Mouse (Mus musculus): ENCODE data around the gene Mex3b. TPM values are rescaled to one million over a fixed set of nuclear protein-coding genes. Genes with fewer than 3 reads are reported as not detected.

Gene Mex3b
- polyA plus RNA-seq (2014; fragmentation: Nextera tagmentation; extraction: Ambion mirVana) = 47.0 and 47.4 TPM in 2 replicates

DNA sequence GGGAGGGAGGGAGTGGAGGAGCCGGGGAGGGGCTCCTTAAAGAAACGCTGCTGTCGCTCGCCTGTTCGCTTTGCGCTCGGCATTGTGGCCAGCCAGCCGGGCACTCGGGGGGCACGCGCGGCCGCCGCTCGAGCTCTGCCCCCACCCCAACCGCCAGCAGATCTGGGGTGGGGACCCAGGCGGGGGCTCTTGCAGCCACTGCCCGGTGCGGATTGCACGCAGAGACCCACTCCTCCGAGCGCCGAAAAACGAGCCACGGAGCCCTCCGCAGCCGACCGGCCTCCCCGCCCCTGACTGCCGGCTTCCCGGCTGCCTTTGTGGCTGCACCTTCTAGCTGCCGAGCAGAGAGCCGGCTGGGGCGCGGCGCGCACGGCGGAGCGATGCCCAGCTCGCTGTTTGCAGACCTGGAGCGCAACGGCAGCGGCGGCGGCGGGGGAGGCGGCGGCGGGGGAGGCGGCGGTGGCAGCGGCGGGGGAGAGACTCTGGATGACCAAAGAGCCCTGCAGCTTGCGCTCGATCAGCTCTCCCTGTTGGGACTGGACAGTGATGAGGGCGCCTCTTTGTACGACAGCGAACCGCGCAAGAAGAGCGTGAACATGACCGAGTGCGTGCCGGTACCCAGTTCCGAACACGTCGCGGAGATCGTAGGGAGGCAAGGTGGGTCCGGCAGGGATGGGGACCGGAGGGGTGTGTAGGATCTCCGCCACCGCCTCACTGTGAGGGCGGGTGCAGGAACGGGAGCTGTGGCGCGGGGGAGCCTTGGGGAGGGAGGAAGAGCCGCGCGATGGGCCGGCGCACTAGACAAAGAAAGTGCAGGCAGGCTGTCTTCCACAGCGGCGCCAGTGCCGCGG, at the start of gene Mex3b:
Gene Mex3b, plus strand, starts transcription at position 63 of the 851 bp plus-strand sequence.
- Histone ChIP-seq H3K4me1 (ENCODE audit: control insufficient read depth, insufficient read depth, low read length) (peaks cover 11% of the 10 kb centered on the region), H3K9me3 (ENCODE audit: control insufficient read depth, low read length) (no peaks in the 10 kb centered on the region), H3K27ac (replicated peaks; ENCODE audit: low read depth, low read length) (peak within 1 kb of the TSS; percentile 99), H3K36me3 (ENCODE audit: control insufficient read depth, insufficient read depth, low read length) (peaks cover 11% of the 10 kb centered on the region), H3K9ac (ENCODE audit: low read length) (peak within 1 kb of the TSS; percentile 99), H3K4me2 (ENCODE audit: low read depth, severe bottlenecking) (peak within 1 kb of the TSS; percentile 91), H3K27me3 (ENCODE audit: control insufficient read depth, insufficient read depth, low read length) (no peaks in the 10 kb centered on the region), H3K4me3 (ENCODE audit: low read depth, low read length) (peak within 1 kb of the TSS; percentile 99)
- ATAC-seq (ENCODE audit: insufficient number of reproducible peaks, low FRiP score, low TSS enrichment, low read depth) = no peak
- DNase-seq (ENCODE audit: low spot score) = peak; percentile 71
- under 1% methylated on average over 76 of the region's 87 CpGs for WGBS

DNA sequence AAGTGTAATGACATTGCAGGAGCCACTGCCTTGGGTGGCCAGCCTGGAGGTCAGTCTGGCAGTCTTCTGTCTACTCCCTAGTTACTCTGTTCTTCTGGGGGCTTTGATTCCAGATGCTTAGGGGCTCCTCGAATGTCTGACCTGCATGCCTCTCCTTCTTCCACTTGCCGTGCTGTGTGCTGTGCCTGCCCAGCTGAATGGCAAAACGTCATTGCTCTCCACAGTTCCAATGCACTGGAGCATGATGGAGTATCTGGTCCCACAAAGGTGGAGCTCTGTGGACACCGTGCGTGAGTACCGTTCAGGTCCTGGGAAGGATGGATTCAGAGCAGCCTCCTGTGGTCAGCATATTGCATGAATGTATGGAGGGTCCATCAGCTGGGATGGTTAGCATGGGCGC, 47.6 kb upstream of the Mex3b start:
- ATAC-seq (ENCODE audit: insufficient number of reproducible peaks, low FRiP score, low TSS enrichment, low read depth) (no peak), DNase-seq (ENCODE audit: low spot score) (no peak)
- Histone ChIP-seq H3K9me3 (ENCODE audit: control insufficient read depth, low read length) (no peaks in the 10 kb centered on the region), H3K4me1 (ENCODE audit: control insufficient read depth, insufficient read depth, low read length) (no peaks in the 10 kb centered on the region), H3K27ac (replicated peaks; ENCODE audit: low read depth, low read length) (no peak overlapping the region), H3K36me3 (ENCODE audit: control insufficient read depth, insufficient read depth, low read length) (no peaks in the 10 kb centered on the region), H3K9ac (ENCODE audit: low read length) (no peak overlapping the region), H3K4me2 (ENCODE audit: low read depth, severe bottlenecking) (no peak overlapping the region), H3K27me3 (ENCODE audit: control insufficient read depth, insufficient read depth, low read length) (no peaks in the 10 kb centered on the region), H3K4me3 (ENCODE audit: low read depth, low read length) (no peak overlapping the region)
- 94% methylated on average over 7 of the region's 7 CpGs for WGBS

DNA sequence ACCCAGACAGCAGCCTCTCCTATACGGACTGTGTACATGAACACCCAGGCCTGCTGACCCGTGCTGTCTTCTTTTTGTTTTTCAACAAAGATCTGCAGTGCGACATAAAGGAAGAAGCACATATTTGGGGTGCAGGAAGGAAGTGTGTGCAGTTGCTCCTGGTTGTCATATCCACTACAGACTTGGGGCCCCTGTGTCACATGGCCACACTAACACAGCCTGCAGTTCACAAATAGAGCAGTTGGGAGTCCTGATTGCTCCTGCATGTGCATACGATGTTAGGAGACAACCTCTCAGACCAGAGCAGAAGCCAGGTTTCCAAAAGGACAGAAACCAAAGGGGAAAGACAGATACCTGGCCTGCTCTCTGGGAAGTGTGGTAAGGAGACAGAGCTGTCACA, 46.5 kb upstream of the Mex3b start:
- H3K36me3 ChIP-seq (ENCODE audit: control insufficient read depth, insufficient read depth, low read length) = no peaks in the 10 kb centered on the region
- H3K9ac ChIP-seq (ENCODE audit: low read length) = no peak overlapping the region
- no peak overlapping the region for H3K4me2 ChIP-seq (ENCODE audit: low read depth, severe bottlenecking)
- H3K27ac ChIP-seq (replicated peaks; ENCODE audit: low read depth, low read length) = no peak overlapping the region
- no peak overlapping the region for H3K4me3 ChIP-seq (ENCODE audit: low read depth, low read length)
- no peak for DNase-seq (ENCODE audit: low spot score)
- H3K27me3 ChIP-seq (ENCODE audit: control insufficient read depth, insufficient read depth, low read length) = no peaks in the 10 kb centered on the region
- H3K4me1 ChIP-seq (ENCODE audit: control insufficient read depth, insufficient read depth, low read length) = no peaks in the 10 kb centered on the region
- 80% methylated on average over 4 of the region's 4 CpGs for WGBS
- H3K9me3 ChIP-seq (ENCODE audit: control insufficient read depth, low read length) = no peaks in the 10 kb centered on the region
- ATAC-seq (ENCODE audit: insufficient number of reproducible peaks, low FRiP score, low TSS enrichment, low read depth) = no peak

DNA sequence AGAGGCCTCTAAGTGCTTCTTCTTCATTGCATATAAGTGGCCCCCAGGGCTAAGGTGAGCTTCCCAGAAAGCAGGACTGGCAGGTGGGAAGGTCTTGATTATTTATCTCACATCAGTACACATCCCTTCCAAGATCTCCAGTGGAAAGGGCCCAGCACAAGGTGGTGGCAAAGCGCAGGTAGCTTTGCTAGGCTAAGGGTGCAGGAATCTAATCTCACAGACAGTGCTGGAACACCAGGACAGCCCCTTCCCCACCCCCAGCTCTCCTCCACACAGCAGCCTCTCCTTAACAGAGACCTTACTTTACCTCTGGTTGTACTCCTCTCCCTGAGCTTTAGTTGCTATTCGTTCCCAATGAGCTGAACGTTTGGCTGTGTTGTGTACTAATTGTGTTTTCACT, 45.6 kb upstream of the Mex3b start:
- H3K27me3 ChIP-seq (ENCODE audit: control insufficient read depth, insufficient read depth, low read length) = no peaks in the 10 kb centered on the region
- no peaks in the 10 kb centered on the region for H3K9me3 ChIP-seq (ENCODE audit: control insufficient read depth, low read length)
- no peak for DNase-seq (ENCODE audit: low spot score)
- H3K4me3 ChIP-seq (ENCODE audit: low read depth, low read length) = no peak overlapping the region
- 76% methylated on average over 3 of the region's 3 CpGs for WGBS
- no peak overlapping the region for H3K9ac ChIP-seq (ENCODE audit: low read length)
- no peak overlapping the region for H3K27ac ChIP-seq (replicated peaks; ENCODE audit: low read depth, low read length)
- no peak overlapping the region for H3K4me2 ChIP-seq (ENCODE audit: low read depth, severe bottlenecking)
- ATAC-seq (ENCODE audit: insufficient number of reproducible peaks, low FRiP score, low TSS enrichment, low read depth) = no peak
- no peaks in the 10 kb centered on the region for H3K4me1 ChIP-seq (ENCODE audit: control insufficient read depth, insufficient read depth, low read length)
- no peaks in the 10 kb centered on the region for H3K36me3 ChIP-seq (ENCODE audit: control insufficient read depth, insufficient read depth, low read length)

DNA sequence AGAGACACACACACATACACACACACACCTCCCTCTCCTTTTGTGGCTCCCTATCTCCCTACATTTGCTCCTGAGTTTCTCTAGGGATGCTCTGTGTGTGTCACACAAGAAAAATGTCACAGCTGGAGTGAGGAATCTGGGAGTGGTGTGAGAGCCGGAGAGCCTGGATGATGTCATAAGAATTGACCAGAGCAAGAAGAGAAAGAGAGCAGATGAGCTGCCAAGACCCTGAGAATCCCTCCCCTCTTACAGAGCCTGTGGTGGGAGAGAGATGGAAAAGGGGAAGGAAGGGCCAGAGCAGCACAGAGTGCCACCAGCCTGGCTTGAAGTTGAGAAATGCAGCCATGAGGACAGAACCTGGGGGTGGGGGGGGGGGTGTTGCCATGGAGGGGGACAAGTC, 44.6 kb upstream of the Mex3b start:
- no peaks in the 10 kb centered on the region for H3K4me1 ChIP-seq (ENCODE audit: control insufficient read depth, insufficient read depth, low read length)
- WGBS = 84% methylated on average over 1 of the region's 1 CpGs
- H3K4me3 ChIP-seq (ENCODE audit: low read depth, low read length) = no peak overlapping the region
- ATAC-seq (ENCODE audit: insufficient number of reproducible peaks, low FRiP score, low TSS enrichment, low read depth) (no peak), DNase-seq (ENCODE audit: low spot score) (no peak)
- no peaks in the 10 kb centered on the region for H3K27me3 ChIP-seq (ENCODE audit: control insufficient read depth, insufficient read depth, low read length)
- no peak overlapping the region for H3K4me2 ChIP-seq (ENCODE audit: low read depth, severe bottlenecking)
- no peak overlapping the region for H3K9ac ChIP-seq (ENCODE audit: low read length)
- no peaks in the 10 kb centered on the region for H3K36me3 ChIP-seq (ENCODE audit: control insufficient read depth, insufficient read depth, low read length)
- no peak overlapping the region for H3K27ac ChIP-seq (replicated peaks; ENCODE audit: low read depth, low read length)
- H3K9me3 ChIP-seq (ENCODE audit: control insufficient read depth, low read length) = no peaks in the 10 kb centered on the region

DNA sequence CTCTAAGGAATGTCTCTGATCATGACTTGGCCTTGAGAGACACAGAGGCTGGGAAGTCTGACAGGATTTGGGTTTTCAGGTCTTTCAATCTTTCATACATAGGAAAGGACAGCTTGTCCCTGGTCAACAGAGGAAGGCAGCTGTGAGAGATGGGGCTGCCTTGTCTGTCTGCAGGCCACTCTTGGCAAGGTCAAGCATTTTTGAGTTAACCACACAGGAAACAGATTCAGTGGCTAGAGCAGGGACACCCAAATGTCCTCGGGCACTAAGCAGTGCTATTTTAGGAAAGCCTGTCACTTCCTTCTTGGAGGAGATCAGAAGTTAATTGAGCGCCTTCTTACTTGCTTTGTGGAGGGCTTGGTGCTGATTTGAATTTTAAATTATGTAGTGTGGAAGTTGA, 38.9 kb upstream of the Mex3b start:
- Histone ChIP-seq H3K27me3 (ENCODE audit: control insufficient read depth, insufficient read depth, low read length) (no peaks in the 10 kb centered on the region), H3K9ac (ENCODE audit: low read length) (no peak overlapping the region), H3K27ac (replicated peaks; ENCODE audit: low read depth, low read length) (no peak overlapping the region), H3K4me3 (ENCODE audit: low read depth, low read length) (no peak overlapping the region), H3K4me1 (ENCODE audit: control insufficient read depth, insufficient read depth, low read length) (no peaks in the 10 kb centered on the region), H3K9me3 (ENCODE audit: control insufficient read depth, low read length) (no peaks in the 10 kb centered on the region), H3K36me3 (ENCODE audit: control insufficient read depth, insufficient read depth, low read length) (no peaks in the 10 kb centered on the region), H3K4me2 (ENCODE audit: low read depth, severe bottlenecking) (no peak overlapping the region)
- ATAC-seq (ENCODE audit: insufficient number of reproducible peaks, low FRiP score, low TSS enrichment, low read depth) (no peak), DNase-seq (ENCODE audit: low spot score) (no peak)
- 78% methylated on average over 2 of the region's 2 CpGs for WGBS

DNA sequence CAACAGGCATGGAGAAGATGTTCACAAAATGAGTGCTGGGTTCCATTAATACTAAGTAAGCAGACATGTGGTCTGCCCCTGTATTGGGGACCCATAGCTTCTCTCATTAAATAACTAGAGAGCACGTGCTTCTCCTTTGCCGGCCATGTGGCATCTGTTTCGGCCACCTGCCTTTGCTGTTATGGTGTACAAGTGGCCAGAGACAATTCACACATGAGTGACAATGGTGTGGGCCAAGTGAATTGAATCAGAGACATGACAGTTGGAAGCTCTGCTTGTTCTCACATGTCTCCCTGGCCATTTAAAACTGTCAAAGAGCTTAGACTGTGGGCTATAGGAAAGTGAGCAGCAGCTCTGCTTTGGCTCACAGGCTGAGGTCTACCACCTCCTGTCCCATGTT, 37.6 kb upstream of the Mex3b start:
- Histone ChIP-seq H3K27ac (replicated peaks; ENCODE audit: low read depth, low read length) (no peak overlapping the region), H3K9ac (ENCODE audit: low read length) (no peak overlapping the region), H3K36me3 (ENCODE audit: control insufficient read depth, insufficient read depth, low read length) (no peaks in the 10 kb centered on the region), H3K4me2 (ENCODE audit: low read depth, severe bottlenecking) (no peak overlapping the region), H3K27me3 (ENCODE audit: control insufficient read depth, insufficient read depth, low read length) (no peaks in the 10 kb centered on the region), H3K4me1 (ENCODE audit: control insufficient read depth, insufficient read depth, low read length) (no peaks in the 10 kb centered on the region), H3K4me3 (ENCODE audit: low read depth, low read length) (no peak overlapping the region), H3K9me3 (ENCODE audit: control insufficient read depth, low read length) (no peaks in the 10 kb centered on the region)
- 51% methylated on average over 3 of the region's 3 CpGs for WGBS
- no peak for ATAC-seq (ENCODE audit: insufficient number of reproducible peaks, low FRiP score, low TSS enrichment, low read depth)
- no peak for DNase-seq (ENCODE audit: low spot score)

DNA sequence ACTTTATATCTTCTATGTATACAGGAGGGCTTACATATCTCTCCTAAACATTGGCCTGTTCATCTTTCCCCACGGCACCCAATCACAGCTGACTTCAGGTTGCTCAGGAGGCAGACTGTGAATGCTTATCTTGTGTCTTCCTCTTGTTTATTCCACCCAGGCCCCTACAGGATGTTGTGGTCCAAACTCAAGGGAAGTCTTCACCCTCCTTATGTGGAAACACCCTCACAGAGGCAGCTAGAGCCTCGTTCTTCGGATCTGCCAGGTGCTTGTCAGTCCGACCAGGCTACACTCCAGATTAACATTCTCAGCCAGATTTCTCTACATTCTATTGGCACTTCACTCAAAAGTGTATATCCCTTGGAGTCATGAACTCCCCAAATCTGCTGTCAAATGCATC, 32.7 kb upstream of the Mex3b start:
- Histone ChIP-seq H3K36me3 (ENCODE audit: control insufficient read depth, insufficient read depth, low read length) (no peaks in the 10 kb centered on the region), H3K4me1 (ENCODE audit: control insufficient read depth, insufficient read depth, low read length) (no peaks in the 10 kb centered on the region), H3K4me2 (ENCODE audit: low read depth, severe bottlenecking) (no peak overlapping the region), H3K27me3 (ENCODE audit: control insufficient read depth, insufficient read depth, low read length) (no peaks in the 10 kb centered on the region), H3K9me3 (ENCODE audit: control insufficient read depth, low read length) (no peaks in the 10 kb centered on the region), H3K9ac (ENCODE audit: low read length) (no peak overlapping the region), H3K4me3 (ENCODE audit: low read depth, low read length) (no peak overlapping the region), H3K27ac (replicated peaks; ENCODE audit: low read depth, low read length) (no peak overlapping the region)
- DNase-seq (ENCODE audit: low spot score) (no peak), ATAC-seq (ENCODE audit: insufficient number of reproducible peaks, low FRiP score, low TSS enrichment, low read depth) (no peak)
- 82% methylated on average over 4 of the region's 4 CpGs for WGBS

DNA sequence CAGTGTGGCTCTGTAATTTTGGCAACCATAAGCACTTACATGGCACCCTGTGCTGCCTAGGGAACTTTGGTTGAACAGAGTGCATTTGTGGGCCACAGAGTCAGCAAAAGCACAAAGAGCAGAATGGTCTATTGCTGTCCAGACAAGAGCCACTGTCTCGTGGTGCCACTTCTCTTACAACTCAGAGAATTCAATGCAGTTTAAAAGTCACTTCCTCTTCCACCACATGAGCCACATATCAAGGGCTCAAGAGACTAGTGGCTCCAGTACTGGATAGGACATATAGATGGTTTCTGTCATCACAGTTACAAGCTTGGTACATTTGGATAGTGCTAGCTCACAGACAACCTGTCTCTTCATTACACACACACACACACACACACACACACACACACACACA, 28.7 kb upstream of the Mex3b start:
- Histone ChIP-seq H3K4me3 (ENCODE audit: low read depth, low read length) (no peak overlapping the region), H3K9me3 (ENCODE audit: control insufficient read depth, low read length) (no peaks in the 10 kb centered on the region), H3K4me2 (ENCODE audit: low read depth, severe bottlenecking) (no peak overlapping the region), H3K36me3 (ENCODE audit: control insufficient read depth, insufficient read depth, low read length) (no peaks in the 10 kb centered on the region), H3K27me3 (ENCODE audit: control insufficient read depth, insufficient read depth, low read length) (no peaks in the 10 kb centered on the region), H3K4me1 (ENCODE audit: control insufficient read depth, insufficient read depth, low read length) (no peaks in the 10 kb centered on the region), H3K9ac (ENCODE audit: low read length) (no peak overlapping the region), H3K27ac (replicated peaks; ENCODE audit: low read depth, low read length) (no peak overlapping the region)
- 66% methylated on average over 1 of the region's 1 CpGs for WGBS
- no peak for DNase-seq (ENCODE audit: low spot score)
- no peak for ATAC-seq (ENCODE audit: insufficient number of reproducible peaks, low FRiP score, low TSS enrichment, low read depth)
